Mouse (Mus musculus): ENCODE data around the gene Rab43. TPM values are rescaled to one million over a fixed set of nuclear protein-coding genes. Genes with fewer than 3 reads are reported as not detected.

Rab43 gene
- polyA plus RNA-seq, 1 experiment from 2014 or later: 12.5 TPM

GRCm38 (mm10) chr6:87807735-87808440, 4.1 kb downstream of the Rab43 start:
- Histone ChIP-seq H3K4me2 (no peak overlapping the region), H3K27ac (replicated peaks) (no peak overlapping the region), H3K4me3 (replicated peaks) (no peak overlapping the region), H3K4me1 (peaks cover 33% of the 10 kb centered on the region), H3K9me3 (replicated peaks) (no peaks in the 10 kb centered on the region), H3K36me3 (no peaks in the 10 kb centered on the region), H3K27me3 (replicated peaks) (no peaks in the 10 kb centered on the region), H3K9ac (replicated peaks) (no peak overlapping the region)
- WGBS: 93% methylated on average over 4 of the region's 4 CpGs
- no peak for ATAC-seq (ENCODE audit: low FRiP score)

GRCm38 (mm10) chr6:87806857-87807256, 5.1 kb downstream of the Rab43 start:
- Histone ChIP-seq H3K4me2 (no peak overlapping the region), H3K9ac (replicated peaks) (no peak overlapping the region), H3K27me3 (replicated peaks) (no peaks in the 10 kb centered on the region), H3K36me3 (no peaks in the 10 kb centered on the region), H3K27ac (replicated peaks) (no peak overlapping the region), H3K4me3 (replicated peaks) (no peak overlapping the region), H3K9me3 (replicated peaks) (no peaks in the 10 kb centered on the region), H3K4me1 (peaks cover 25% of the 10 kb centered on the region)
- 65% methylated on average over 2 of the region's 2 CpGs for WGBS
- no peak for ATAC-seq (ENCODE audit: low FRiP score)

GRCm38 (mm10) chr6:87806028-87806427, 5.9 kb downstream of the Rab43 start:
- no peak overlapping the region for H3K4me2 ChIP-seq
- no peak overlapping the region for H3K9ac ChIP-seq (replicated peaks)
- 81% methylated on average over 2 of the region's 2 CpGs for WGBS
- no peak for ATAC-seq (ENCODE audit: low FRiP score)
- no peaks in the 10 kb centered on the region for H3K36me3 ChIP-seq
- H3K4me3 ChIP-seq (replicated peaks): no peak overlapping the region
- H3K4me1 ChIP-seq: peaks cover 23% of the 10 kb centered on the region
- no peaks in the 10 kb centered on the region for H3K27me3 ChIP-seq (replicated peaks)
- H3K9me3 ChIP-seq (replicated peaks): no peaks in the 10 kb centered on the region
- H3K27ac ChIP-seq (replicated peaks): no peak overlapping the region

GRCm38 (mm10) chr6:87805448-87805847, 6.5 kb downstream of the Rab43 start:
- H3K27me3 ChIP-seq (replicated peaks): no peaks in the 10 kb centered on the region
- 93% methylated on average over 7 of the region's 7 CpGs for WGBS
- H3K4me2 ChIP-seq: no peak overlapping the region
- H3K36me3 ChIP-seq: no peaks in the 10 kb centered on the region
- no peak overlapping the region for H3K27ac ChIP-seq (replicated peaks)
- H3K4me3 ChIP-seq (replicated peaks): no peak overlapping the region
- no peak overlapping the region for H3K9ac ChIP-seq (replicated peaks)
- ATAC-seq (ENCODE audit: low FRiP score): no peak
- no peaks in the 10 kb centered on the region for H3K9me3 ChIP-seq (replicated peaks)
- peaks cover 17% of the 10 kb centered on the region for H3K4me1 ChIP-seq

GRCm38 (mm10) chr6:87804886-87805285, 7.1 kb downstream of the Rab43 start:
- no peak overlapping the region for H3K4me3 ChIP-seq (replicated peaks)
- no peak overlapping the region for H3K4me2 ChIP-seq
- no peak for ATAC-seq (ENCODE audit: low FRiP score)
- no peak overlapping the region for H3K9ac ChIP-seq (replicated peaks)
- H3K27me3 ChIP-seq (replicated peaks): no peaks in the 10 kb centered on the region
- no peaks in the 10 kb centered on the region for H3K36me3 ChIP-seq
- H3K4me1 ChIP-seq: peaks cover 12% of the 10 kb centered on the region
- no peaks in the 10 kb centered on the region for H3K9me3 ChIP-seq (replicated peaks)
- WGBS: 73% methylated on average over 7 of the region's 7 CpGs
- H3K27ac ChIP-seq (replicated peaks): no peak overlapping the region

- no peak overlapping the region for H3K27ac ChIP-seq (replicated peaks)
- no peak overlapping the region for H3K4me3 ChIP-seq (replicated peaks)
- H3K4me2 ChIP-seq: no peak overlapping the region
- H3K9me3 ChIP-seq (replicated peaks): no peaks in the 10 kb centered on the region
- H3K27me3 ChIP-seq (replicated peaks): no peaks in the 10 kb centered on the region
- no peaks in the 10 kb centered on the region for H3K36me3 ChIP-seq
- no peak for ATAC-seq (ENCODE audit: low FRiP score)
- WGBS: 97% methylated on average over 1 of the region's 1 CpGs
- no peak overlapping the region for H3K9ac ChIP-seq (replicated peaks)
- H3K4me1 ChIP-seq: peaks cover 4% of the 10 kb centered on the region; the same call in 1 of the 2 replicates
Observed at GRCm38 (mm10) chr6:87804036-87804435, 7.9 kb downstream of the Rab43 start.

- Histone ChIP-seq H3K4me2 (no peak overlapping the region), H3K4me1 (peaks cover 4% of the 10 kb centered on the region; the same call in 1 of the 2 replicates), H3K27ac (replicated peaks) (no peak overlapping the region), H3K27me3 (replicated peaks) (no peaks in the 10 kb centered on the region), H3K36me3 (no peaks in the 10 kb centered on the region), H3K4me3 (replicated peaks) (no peak overlapping the region), H3K9me3 (replicated peaks) (no peaks in the 10 kb centered on the region), H3K9ac (replicated peaks) (no peak overlapping the region)
- WGBS: 87% methylated on average over 6 of the region's 7 CpGs
- no peak for ATAC-seq (ENCODE audit: low FRiP score)
Observed at GRCm38 (mm10) chr6:87802462-87802861, 9.5 kb downstream of the Rab43 start.

- Histone ChIP-seq H3K9ac (replicated peaks) (no peak overlapping the region), H3K9me3 (replicated peaks) (no peaks in the 10 kb centered on the region), H3K4me3 (replicated peaks) (no peak overlapping the region), H3K36me3 (peaks cover under 1% of the 10 kb centered on the region; the same call in 1 of the 2 replicates), H3K27ac (replicated peaks) (no peak overlapping the region), H3K27me3 (replicated peaks) (no peaks in the 10 kb centered on the region), H3K4me2 (no peak overlapping the region), H3K4me1 (peaks cover 8% of the 10 kb centered on the region)
- WGBS: 89% methylated on average over 6 of the region's 6 CpGs
- ATAC-seq (ENCODE audit: low FRiP score): no peak
Observed at GRCm38 (mm10) chr6:87799576-87799975, 12.4 kb downstream of the Rab43 start.

GRCm38 (mm10) chr6:87797321-87797720, 14.6 kb downstream of the Rab43 start:
- 42% methylated on average over 2 of the region's 2 CpGs for WGBS
- no peak for ATAC-seq (ENCODE audit: low FRiP score)
- Histone ChIP-seq H3K4me1 (peaks cover 8% of the 10 kb centered on the region), H3K9me3 (replicated peaks) (no peaks in the 10 kb centered on the region), H3K27ac (replicated peaks) (no peak overlapping the region), H3K9ac (replicated peaks) (no peak overlapping the region), H3K27me3 (replicated peaks) (no peaks in the 10 kb centered on the region), H3K4me3 (replicated peaks) (no peak overlapping the region), H3K4me2 (no peak overlapping the region), H3K36me3 (peaks cover 8% of the 10 kb centered on the region)

- H3K4me1 ChIP-seq: peaks cover 8% of the 10 kb centered on the region
- H3K4me3 ChIP-seq (replicated peaks): no peak overlapping the region
- ATAC-seq (ENCODE audit: low FRiP score): no peak
- 94% methylated on average over 6 of the region's 6 CpGs for WGBS
- no peaks in the 10 kb centered on the region for H3K9me3 ChIP-seq (replicated peaks)
- H3K36me3 ChIP-seq: peaks cover 15% of the 10 kb centered on the region
- H3K4me2 ChIP-seq: no peak overlapping the region
- no peak overlapping the region for H3K9ac ChIP-seq (replicated peaks)
- no peak overlapping the region for H3K27ac ChIP-seq (replicated peaks)
- no peaks in the 10 kb centered on the region for H3K27me3 ChIP-seq (replicated peaks)
Observed at GRCm38 (mm10) chr6:87796251-87796880, 15.6 kb downstream of the Rab43 start.

GRCm38 (mm10) chr6:87795385-87796150, 16.4 kb downstream of the Rab43 start:
- H3K9ac ChIP-seq (replicated peaks): no peak overlapping the region
- peaks cover 8% of the 10 kb centered on the region for H3K4me1 ChIP-seq
- H3K36me3 ChIP-seq: peaks cover 17% of the 10 kb centered on the region
- no peak for ATAC-seq (ENCODE audit: low FRiP score)
- no peaks in the 10 kb centered on the region for H3K27me3 ChIP-seq (replicated peaks)
- 47% methylated on average over 6 of the region's 6 CpGs for WGBS
- no peak overlapping the region for H3K4me2 ChIP-seq
- no peaks in the 10 kb centered on the region for H3K9me3 ChIP-seq (replicated peaks)
- H3K27ac ChIP-seq (replicated peaks): no peak overlapping the region
- H3K4me3 ChIP-seq (replicated peaks): no peak overlapping the region

All from neural tube, embryonic 15.5 days (tissue).